Mouse (Mus musculus) layer of hippocampus, adult 11-12 months (tissue): ENCODE results near the gene Nfyb.

Source experiments
- DNase-seq: peaks from one replicate; pipeline ENCODE4 v3.0.0; 2022; ENCODE audit warnings: low spot score

The Nfyb gene

DNA sequence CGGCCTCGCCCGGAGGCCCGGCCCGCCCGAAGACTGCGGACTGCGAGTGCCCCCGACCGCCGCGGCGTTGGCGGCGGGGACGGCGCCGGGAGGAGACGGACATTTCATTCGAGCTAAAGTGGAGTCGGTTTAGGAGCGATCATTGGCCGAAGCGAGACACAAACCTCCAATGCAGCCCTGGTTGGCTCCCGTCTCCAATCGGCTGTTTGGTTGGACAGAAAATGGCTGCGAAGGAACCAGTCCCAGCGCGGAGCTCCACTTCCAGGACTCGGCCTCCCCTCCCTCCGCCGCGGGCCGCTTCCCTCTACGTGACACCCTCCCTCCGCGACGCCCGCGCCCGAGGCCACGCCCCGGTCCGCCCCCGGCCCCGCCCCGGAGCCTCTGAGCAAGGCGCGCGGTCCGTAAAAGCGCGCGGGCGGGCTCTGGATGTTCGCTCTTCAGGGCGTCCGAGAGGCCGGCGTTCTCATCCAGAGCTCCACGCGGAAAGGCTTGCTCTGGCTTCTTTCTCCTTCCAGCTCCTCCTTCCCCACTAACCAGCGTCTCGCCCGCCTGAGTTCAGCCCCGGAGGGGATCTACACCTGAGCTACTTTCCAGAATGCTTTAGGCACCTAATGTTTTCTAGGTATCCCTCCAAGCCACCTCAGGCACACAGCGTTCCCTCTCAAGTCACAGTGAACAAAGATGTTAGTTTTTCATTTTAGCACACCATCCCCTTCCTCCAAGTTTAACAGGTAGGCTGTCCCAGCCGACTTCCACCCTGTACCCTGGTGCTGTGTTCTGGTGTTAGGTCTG is at the start of gene Nfyb:
Gene Nfyb, minus strand, starts transcription at position 305 of the 792 bp plus-strand sequence.
- peak; percentile 97 for DNase-seq

- DNase-seq = peak; percentile 63
These were observed 48.0 kb upstream of the Nfyb start for GRCm38 (mm10) chr10:82811855-82812431.

DNA sequence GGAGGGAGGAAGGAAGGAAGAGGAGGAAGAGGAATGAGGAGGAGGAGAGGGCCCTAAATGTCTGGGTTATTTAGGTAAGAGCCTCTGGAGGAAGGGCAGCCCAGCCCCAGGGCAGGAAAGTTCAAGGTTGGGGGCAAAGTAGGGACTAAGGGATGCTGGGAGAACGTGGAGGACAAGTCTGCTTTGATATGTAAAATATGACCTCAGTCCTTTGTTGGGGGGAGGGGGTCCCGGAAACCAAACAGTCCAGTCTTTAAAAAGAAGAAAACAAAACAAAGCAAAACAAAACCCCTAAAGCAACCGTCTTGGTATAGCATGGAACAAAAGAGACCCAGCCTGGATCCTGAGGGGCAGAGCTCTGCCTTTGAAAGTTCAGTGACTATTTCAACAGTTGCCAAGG is 45.4 kb upstream of the Nfyb start:
- no peak for DNase-seq

GRCm38 (mm10) chr10:82808891-82809290 is 44.9 kb upstream of the Nfyb start:
- DNase-seq = no peak

DNA sequence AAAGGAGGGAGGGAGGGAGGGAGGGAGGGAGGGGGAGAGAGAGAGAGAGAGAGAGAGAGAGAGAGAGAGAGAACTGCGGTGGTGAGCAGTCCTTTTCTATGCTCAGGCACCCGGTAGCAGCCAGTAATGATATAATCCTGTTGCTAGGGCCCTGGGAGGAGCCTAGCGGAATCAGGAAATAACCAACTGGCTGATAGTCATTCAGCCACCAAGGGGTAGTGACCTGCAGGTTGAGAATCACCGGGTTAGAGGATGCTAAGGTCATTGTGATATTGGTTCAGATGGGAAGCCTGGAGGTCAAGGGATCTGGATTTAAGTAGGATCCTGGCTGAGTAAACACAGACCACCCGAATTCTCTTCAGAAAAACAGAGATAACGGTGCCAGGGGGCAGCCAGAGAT is 44.2 kb upstream of the Nfyb start:
- no peak for DNase-seq

DNA sequence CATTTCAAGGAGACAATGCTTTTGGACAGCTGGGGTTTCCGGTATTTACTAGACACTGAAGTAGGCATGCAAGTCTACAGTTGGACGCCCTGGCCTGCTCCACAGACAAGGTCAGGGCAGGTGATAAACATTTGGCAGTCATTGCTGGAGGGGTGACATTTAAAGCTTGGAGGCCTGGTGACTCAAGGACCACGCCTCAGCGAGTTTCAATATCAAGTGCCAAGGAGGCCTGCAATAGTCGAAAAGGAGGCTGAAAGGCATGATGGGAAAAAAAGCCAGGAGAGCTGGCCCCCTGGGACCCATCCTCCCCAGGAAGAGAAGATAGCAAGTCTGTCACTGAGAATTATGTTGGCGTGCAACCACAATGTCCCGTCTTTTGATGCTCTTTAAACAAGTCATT is 43.3 kb upstream of the Nfyb start:
- DNase-seq = no peak

- DNase-seq = no peak
These were observed 42.5 kb upstream of the Nfyb start for GRCm38 (mm10) chr10:82806414-82806813.

DNA sequence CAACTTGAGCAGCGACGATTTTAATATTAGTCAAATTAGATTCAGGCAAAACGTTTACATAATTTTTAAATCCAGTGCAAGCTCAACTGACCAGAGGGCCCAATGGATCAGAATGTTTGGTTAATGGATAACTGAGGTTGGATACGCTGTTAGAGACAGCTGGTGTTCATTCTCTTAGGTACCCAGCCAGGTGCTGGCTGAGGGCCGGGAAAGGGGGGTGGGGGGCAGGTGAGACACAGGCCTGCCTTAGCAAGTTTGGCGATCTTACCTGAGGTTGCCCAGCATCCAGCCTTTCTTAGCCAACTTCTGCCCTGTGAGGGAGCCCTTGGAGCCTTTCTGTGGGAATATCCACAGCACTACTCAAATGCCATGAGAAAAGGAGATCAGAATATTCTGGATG is 41.2 kb upstream of the Nfyb start:
- no peak for DNase-seq

DNA sequence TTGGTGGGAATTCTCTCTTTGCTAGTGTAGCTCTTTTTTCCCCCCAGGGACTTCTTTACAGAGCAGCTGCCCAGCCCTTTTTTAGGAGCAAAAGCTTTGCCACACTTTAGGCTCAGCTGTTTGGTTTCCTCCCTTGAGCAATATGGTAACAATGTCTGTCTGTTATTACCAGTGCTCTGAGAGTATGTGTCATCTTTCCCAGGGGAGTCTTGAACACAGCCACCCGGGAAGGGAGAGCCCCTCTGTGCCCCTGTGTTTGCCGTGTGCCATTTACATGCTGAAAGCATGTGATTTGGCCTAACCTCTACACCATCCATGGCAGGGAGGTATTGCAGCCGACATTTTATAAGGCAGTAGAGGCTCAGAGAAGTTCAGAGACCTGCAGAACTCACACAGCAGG is 40.5 kb upstream of the Nfyb start:
- DNase-seq = no peak

DNA sequence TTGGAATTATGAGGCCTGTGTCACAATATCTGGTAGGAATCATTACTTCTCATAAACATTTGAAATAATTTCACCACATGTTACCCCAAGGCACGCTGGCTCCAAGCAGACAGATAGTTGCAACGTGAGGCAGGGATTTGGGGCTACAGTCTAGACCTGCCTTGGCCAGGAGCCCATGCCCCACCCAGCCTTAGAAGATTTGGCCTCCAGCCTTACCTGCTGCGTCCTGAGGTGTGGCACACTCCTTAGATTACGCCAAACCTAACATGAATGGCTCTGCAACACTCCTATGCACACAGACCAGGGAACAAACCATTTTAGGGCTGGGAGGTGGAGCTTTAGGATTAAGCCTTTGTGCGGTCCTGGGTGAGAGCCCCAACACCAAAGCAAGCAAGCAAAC is 36.1 kb upstream of the Nfyb start:
- DNase-seq = no peak

GRCm38 (mm10) chr10:82798312-82798933 is 34.5 kb upstream of the Nfyb start:
- no peak for DNase-seq

DNA sequence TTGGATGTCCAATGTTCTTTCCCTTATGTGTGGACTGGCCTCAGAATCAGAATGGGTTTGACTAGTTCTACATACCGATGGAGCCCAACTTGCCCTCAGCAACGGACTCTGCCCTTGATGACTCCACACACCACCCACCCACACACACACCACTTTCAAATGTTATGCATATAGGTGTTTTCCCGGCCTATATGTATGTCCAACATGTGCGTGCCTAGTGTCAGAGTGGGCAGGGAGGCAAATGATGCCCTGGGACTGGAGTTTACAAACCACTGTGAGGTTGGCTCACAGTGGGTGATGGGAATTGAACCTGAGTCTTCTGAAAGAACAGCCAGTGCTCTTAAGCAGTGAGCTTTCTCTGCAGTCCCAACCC is 33.2 kb upstream of the Nfyb start:
- DNase-seq = no peak

DNA sequence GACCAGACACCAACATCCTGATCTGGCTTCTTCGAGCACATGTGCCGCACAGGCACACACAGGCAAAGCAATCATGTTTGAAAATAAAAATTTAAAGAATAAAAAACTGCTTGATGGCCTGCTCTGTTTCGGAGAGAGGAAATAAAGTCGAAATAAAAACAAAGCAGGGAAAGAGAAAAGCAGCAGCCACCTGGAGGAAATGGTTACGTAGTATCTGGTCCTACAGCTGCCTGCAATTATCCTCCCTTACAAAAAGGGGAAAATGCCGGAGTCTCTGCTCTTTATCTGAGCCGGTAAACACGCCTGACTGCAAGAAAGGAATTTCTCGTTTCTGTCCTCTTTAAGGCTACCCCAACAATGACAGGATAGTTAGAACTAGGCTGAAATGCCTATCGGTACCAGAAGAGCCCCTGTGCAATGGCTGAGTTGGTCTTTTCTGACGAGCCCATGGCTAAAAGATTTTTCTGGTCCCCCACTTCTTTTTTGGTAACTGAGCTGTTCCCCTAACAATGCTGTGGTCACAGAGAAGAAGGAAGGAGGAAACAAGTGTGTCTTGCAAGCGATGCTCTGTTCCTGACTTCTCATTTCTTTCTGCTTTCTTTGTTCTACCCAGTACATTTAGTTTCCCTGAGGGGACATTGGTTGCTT is 32.7 kb upstream of the Nfyb start:
- peak; percentile 35 for DNase-seq

GRCm38 (mm10) chr10:82795767-82796166 is 31.8 kb upstream of the Nfyb start:
- no peak for DNase-seq

GRCm38 (mm10) chr10:82795071-82795731 is 31.3 kb upstream of the Nfyb start:
- DNase-seq = peak; percentile 72

DNA sequence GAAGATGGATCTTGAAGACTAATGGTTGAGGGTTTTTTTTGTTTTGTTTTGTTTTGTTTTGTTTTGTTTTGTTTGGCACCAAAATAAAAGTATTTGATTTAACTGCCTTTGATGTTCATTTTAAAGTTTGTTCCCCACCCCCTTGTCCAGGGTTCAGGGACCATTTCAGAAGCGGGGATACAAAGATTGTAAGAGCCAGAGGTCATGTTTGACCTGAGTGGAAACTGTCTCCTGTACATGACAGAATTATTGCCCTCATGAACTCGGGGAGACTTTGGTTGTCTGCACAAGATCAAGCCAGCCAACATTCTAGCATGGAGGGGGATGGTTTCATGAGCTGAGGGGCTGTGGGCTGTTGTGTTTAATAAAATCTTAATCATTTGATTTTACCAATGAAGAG is 28.4 kb upstream of the Nfyb start:
- DNase-seq = no peak

GRCm38 (mm10) chr10:82791713-82792112 is 27.8 kb upstream of the Nfyb start:
- DNase-seq = no peak

- DNase-seq = no peak
These were observed 26.6 kb upstream of the Nfyb start for GRCm38 (mm10) chr10:82790504-82790903.

- no peak for DNase-seq
These were observed 25.2 kb upstream of the Nfyb start for GRCm38 (mm10) chr10:82789181-82789580.

GRCm38 (mm10) chr10:82782472-82782871 is 18.5 kb upstream of the Nfyb start:
- DNase-seq = no peak

DNA sequence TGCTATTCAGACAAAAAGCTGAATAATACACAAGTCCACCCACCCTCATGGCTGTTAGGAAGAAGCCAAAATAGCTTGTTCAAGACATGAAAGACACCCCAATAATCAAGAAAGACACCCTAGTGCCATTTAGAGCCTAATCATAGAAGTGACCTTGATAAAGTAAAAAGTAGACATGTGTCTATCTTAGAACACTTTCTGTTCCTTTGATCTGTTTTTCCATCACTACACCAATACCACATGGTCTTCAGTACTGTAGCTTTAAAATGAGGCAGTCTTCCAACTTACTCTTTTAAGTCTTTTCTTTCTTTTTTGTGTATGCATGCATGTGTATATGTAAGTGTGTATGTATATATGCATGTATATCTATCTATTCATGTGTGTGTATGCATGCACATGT is 16.9 kb upstream of the Nfyb start:
- no peak for DNase-seq

DNA sequence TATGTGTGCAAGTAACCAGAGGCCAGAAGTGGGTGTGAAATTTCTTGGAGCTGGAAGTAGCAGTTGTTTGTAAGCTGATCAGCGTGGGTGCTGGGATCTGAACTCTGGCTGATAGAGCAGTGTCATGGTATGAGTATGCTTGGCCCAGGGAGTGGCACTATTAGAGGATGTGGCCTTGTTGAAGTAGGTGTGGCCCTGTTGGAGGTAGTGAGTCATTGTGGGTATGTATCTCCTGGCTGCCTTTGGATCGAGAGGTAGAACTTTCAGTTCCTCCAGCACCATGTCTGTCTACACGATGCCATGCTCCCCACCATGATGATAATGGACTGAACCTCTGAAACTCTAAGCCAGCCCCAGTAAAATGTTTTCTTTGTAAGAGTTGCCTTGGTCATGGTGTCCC is 16.4 kb upstream of the Nfyb start:
- DNase-seq = no peak
